Mouse (Mus musculus) limb, embryonic 13.5 days (tissue): Measurements from ENCODE around the gene Thnsl2. TPM values are rescaled to one million over a fixed set of nuclear protein-coding genes. Genes with fewer than 3 reads are reported as not detected.

Experiments
- ATAC-seq: fragments of 200-750 bp; cut with Nextera tagmentation; 2 replicates; pipeline ENCODE4 v1.8.0; 2017; ENCODE audit warnings: low read depth, moderate number of reproducible peaks, moderate TSS enrichment; ENCODE audit not compliant: low FRiP score
- H3K27ac ChIP-seq: fragments of 300-500 bp; sonication (generic); 2 replicates; pipeline ENCODE4 v1.5.1; 2015; ENCODE audit warnings: inconsistent platforms, mild to moderate bottlenecking, moderate library complexity
- H3K27me3 ChIP-seq: fragments of 300-500 bp; sonication (generic); 2 replicates; pipeline ENCODE4 v1.6.1; 2015; ENCODE audit warnings: mild to moderate bottlenecking, inconsistent platforms
- H3K36me3 ChIP-seq: fragments of 300-500 bp; sonication (generic); 2 replicates; pipeline ENCODE4 v1.6.1; 2015; ENCODE audit warnings: inconsistent platforms, mild to moderate bottlenecking, moderate library complexity
- H3K4me1 ChIP-seq: fragments of 300-500 bp; sonication (generic); 2 replicates; pipeline ENCODE4 v1.6.1; 2015; ENCODE audit warnings: inconsistent platforms
- H3K4me2 ChIP-seq: fragments of 300-500 bp; sonication (generic); replicated peaks from 2 replicates; pipeline ENCODE4 v1.6.1; 2015; ENCODE audit warnings: inconsistent platforms, mild to moderate bottlenecking, moderate library complexity
- H3K4me3 ChIP-seq: fragments of 300-500 bp; sonication (generic); 2 replicates; pipeline ENCODE4 v1.5.1; 2015; ENCODE audit warnings: moderate library complexity, mild to moderate bottlenecking, inconsistent platforms
- H3K9ac ChIP-seq: fragments of 300-500 bp; sonication (generic); 2 replicates; pipeline ENCODE4 v1.6.1; 2015; ENCODE audit warnings: mild to moderate bottlenecking, inconsistent platforms
- H3K9me3 ChIP-seq: fragments of 300-500 bp; sonication (generic); 2 replicates; pipeline ENCODE4 v1.6.1; 2016; ENCODE audit warnings: inconsistent platforms
- WGBS: fragments of 180-500 bp; shearing (Covaris S2); methylation state at CpG from one replicate; pipeline ENCODE4 v1.1.7; 2015; 5-methylcytosine and 5-hydroxymethylcytosine counted together
- polyA plus RNA-seq: library from polyadenylated mRNA; unstranded; fragments of >200 nt; fragmentation: Nextera tagmentation; extraction: Ambion mirVana; gene quantifications from 2 replicates; pipeline ENCODE4 v1.2.1, GENCODE M21; 2015

Thnsl2 gene
- 6.1 and 7.6 TPM in 2 replicates for polyA plus RNA-seq

DNA sequence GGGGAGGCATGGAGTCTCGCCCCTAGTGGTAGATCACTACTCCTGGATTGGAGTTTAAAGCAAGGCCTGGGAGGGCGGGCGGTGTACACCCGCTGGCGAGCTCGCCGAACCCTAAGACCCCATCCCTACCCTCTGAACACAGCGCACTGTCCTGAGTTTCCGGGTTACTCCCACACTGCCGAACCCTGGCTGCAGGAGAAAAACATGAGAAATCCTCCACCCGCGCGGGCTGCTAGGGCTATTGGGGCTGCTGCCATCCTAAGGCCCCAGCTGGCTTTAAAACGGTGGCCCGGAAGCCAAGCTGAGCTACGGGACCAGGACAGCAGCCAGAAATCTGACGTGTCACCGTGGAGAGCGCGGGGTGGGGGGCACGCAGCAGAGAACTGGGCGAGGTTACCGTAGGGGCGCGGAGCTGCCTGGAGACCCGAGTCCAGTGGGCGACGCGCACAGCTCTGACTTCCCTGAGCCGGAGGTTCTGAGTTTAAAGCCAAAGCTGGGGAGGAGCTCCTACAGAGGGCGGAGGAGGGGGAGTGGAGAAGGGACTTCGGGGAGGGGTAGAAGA, at the start of gene Thnsl2:
Gene Thnsl2, minus strand, starts transcription at position 546 of the 562 bp plus-strand sequence.
- no peaks in the 10 kb centered on the region for H3K36me3 ChIP-seq
- 0 out of 2 replicates have a peak, but pooled peaks cover 3% of the 10 kb centered on the region for H3K9me3 ChIP-seq
- WGBS, result under 1% methylated on average over 32 of the region's 32 CpGs
- peak; percentile 93 for ATAC-seq
- peak within 1 kb of the TSS; percentile 51 for H3K4me3 ChIP-seq
- peaks cover 5% of the 10 kb centered on the region for H3K4me1 ChIP-seq
- 0 out of 2 replicates have a peak, but pooled peaks cover 3% of the 10 kb centered on the region for H3K27me3 ChIP-seq
- H3K27ac ChIP-seq, result no peak within 1 kb of the TSS
- peak within 1 kb of the TSS; percentile 68 for H3K9ac ChIP-seq
- peak within 1 kb of the TSS; percentile 66 for H3K4me2 ChIP-seq

DNA sequence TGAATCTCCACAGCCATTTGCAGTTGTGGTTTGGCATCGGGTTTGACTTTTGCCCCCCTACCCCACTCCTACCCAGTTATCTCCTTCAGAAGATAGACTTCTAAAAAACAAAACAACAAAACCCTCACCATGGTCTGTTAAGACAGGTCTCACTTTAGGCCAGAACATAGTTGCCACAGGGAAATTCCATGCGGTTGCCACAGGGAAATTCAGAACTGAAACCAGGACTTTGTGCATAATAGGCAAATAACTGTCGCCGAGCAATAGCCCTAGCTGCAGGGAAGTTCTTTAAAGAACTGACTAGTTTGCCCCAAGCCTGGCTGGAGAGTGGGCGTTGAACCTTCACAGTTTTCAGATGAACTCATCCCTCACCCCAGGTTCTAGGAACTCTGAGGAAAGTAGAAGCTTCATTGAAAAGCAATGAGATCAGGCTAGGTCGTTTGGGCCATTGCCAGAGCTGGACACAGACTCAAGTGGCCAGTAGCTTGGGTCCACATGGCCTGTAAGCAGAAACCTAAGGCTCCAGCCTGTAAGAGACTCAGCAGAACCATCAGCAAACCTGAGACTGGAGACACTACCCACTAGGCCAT, 49.0 kb upstream of the Thnsl2 start:
- ATAC-seq, result no peak

GRCm38 (mm10) chr6:71190501-71190900, 46.3 kb upstream of the Thnsl2 start:
- H3K4me2 ChIP-seq, result no peak overlapping the region
- no peaks in the 10 kb centered on the region for H3K36me3 ChIP-seq
- no peak overlapping the region for H3K4me3 ChIP-seq
- no peaks in the 10 kb centered on the region for H3K27me3 ChIP-seq
- WGBS, result 76% methylated on average over 2 of the region's 2 CpGs
- no peak overlapping the region for H3K27ac ChIP-seq
- no peak overlapping the region for H3K9ac ChIP-seq
- H3K4me1 ChIP-seq, result no peaks in the 10 kb centered on the region
- no peak for ATAC-seq
- H3K9me3 ChIP-seq, result no peaks in the 10 kb centered on the region

More for the DNA sequence above, 49.0 kb upstream of the Thnsl2 start:
- no peak overlapping the region for H3K27ac ChIP-seq
- no peaks in the 10 kb centered on the region for H3K9me3 ChIP-seq
- no peaks in the 10 kb centered on the region for H3K4me1 ChIP-seq
- no peak overlapping the region for H3K9ac ChIP-seq
- WGBS, result 82% methylated on average over 6 of the region's 6 CpGs
- H3K4me2 ChIP-seq, result no peak overlapping the region
- no peaks in the 10 kb centered on the region for H3K27me3 ChIP-seq
- H3K36me3 ChIP-seq, result no peaks in the 10 kb centered on the region
- no peak overlapping the region for H3K4me3 ChIP-seq

GRCm38 (mm10) chr6:71189578-71189977, 45.3 kb upstream of the Thnsl2 start:
- Histone ChIP-seq H3K36me3 (no peaks in the 10 kb centered on the region), H3K27me3 (no peaks in the 10 kb centered on the region), H3K27ac (no peak overlapping the region), H3K4me2 (no peak overlapping the region), H3K4me3 (no peak overlapping the region), H3K9ac (no peak overlapping the region), H3K9me3 (no peaks in the 10 kb centered on the region), H3K4me1 (no peaks in the 10 kb centered on the region)
- no peak for ATAC-seq
- WGBS, result 24% methylated on average over 1 of the region's 1 CpGs

- Histone ChIP-seq H3K36me3 (no peaks in the 10 kb centered on the region), H3K27ac (no peak overlapping the region), H3K4me1 (no peaks in the 10 kb centered on the region), H3K4me2 (no peak overlapping the region), H3K4me3 (no peak overlapping the region), H3K9ac (no peak overlapping the region), H3K9me3 (no peaks in the 10 kb centered on the region), H3K27me3 (no peaks in the 10 kb centered on the region)
- no peak for ATAC-seq
- 79% methylated on average over 7 of the region's 7 CpGs for WGBS
These were observed 40.8 kb upstream of the Thnsl2 start for GRCm38 (mm10) chr6:71184941-71185604.

- Histone ChIP-seq H3K4me3 (no peak overlapping the region), H3K36me3 (no peaks in the 10 kb centered on the region), H3K4me2 (no peak overlapping the region), H3K4me1 (no peaks in the 10 kb centered on the region), H3K9ac (no peak overlapping the region), H3K27ac (no peak overlapping the region), H3K27me3 (no peaks in the 10 kb centered on the region), H3K9me3 (no peaks in the 10 kb centered on the region)
- no peak for ATAC-seq
- WGBS, result 87% methylated on average over 1 of the region's 1 CpGs
These were observed 36.4 kb upstream of the Thnsl2 start for GRCm38 (mm10) chr6:71180596-71180995.

DNA sequence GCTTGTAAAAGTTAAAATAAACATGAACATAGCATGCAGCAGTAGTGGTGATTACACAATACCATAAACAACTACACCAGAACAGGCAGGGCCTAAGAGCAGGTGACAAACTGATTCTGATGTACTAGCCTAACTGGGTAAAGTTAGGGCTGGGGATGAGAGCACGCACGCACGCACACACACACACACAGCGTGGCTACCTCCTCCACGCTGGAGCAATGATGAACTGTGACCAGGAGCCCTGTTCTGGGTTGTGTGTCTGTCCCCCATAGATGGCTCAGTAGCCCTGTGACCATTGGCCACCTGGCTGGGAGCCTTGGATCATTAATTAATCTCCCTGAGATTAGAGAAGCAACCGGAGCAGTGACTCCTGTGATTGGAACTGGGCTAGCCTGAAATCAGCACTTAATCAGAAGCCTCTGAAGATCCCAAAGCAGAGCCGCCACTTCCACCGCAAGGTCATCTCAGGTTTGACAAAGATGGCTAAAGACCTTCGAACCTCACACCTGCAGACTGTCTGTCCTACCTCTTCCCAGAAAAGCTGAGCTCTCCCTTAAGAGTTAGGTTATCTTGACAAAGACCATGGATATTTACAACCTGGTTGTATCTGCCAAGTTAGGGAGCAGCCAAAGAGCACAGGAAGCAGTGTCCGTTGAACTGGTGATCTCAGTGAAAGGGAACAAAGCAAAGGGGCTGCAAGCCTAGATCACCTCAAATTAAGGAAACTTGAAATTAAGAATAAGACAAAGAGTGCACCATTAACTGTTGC, 28.8 kb upstream of the Thnsl2 start:
- Histone ChIP-seq H3K27me3 (no peaks in the 10 kb centered on the region), H3K36me3 (no peaks in the 10 kb centered on the region), H3K4me3 (no peak overlapping the region), H3K9me3 (no peaks in the 10 kb centered on the region), H3K9ac (no peak overlapping the region), H3K27ac (no peak overlapping the region), H3K4me1 (no peaks in the 10 kb centered on the region), H3K4me2 (no peak overlapping the region)
- no peak for ATAC-seq
- 90% methylated on average over 10 of the region's 10 CpGs for WGBS

GRCm38 (mm10) chr6:71166551-71167169, 22.4 kb upstream of the Thnsl2 start:
- Histone ChIP-seq H3K9me3 (no peaks in the 10 kb centered on the region), H3K36me3 (no peaks in the 10 kb centered on the region), H3K27ac (no peak overlapping the region), H3K4me1 (no peaks in the 10 kb centered on the region), H3K27me3 (no peaks in the 10 kb centered on the region), H3K4me3 (no peak overlapping the region), H3K9ac (no peak overlapping the region), H3K4me2 (no peak overlapping the region)
- no peak for ATAC-seq
- 42% methylated on average over 6 of the region's 6 CpGs for WGBS

DNA sequence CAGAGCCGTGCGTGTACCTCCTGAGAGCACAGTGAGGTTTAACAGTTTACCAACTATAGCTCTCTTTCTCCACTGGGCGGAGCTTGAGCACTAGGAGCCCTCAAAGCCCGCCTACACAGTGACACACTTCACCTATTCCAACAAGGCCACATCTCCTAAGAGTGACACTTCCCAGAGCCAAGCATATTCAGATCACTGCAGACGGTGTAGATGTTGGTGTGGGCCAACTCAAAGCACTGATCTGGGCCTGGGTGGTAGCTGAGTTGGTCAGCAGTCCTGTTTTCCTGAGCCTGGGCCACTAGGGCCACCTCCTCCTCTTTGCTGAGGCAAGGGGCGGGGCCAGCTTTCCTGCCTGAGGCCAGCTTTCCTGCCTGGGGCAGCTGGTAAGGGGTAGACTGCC, 20.2 kb upstream of the Thnsl2 start:
- Histone ChIP-seq H3K36me3 (no peaks in the 10 kb centered on the region), H3K27me3 (no peaks in the 10 kb centered on the region), H3K9ac (no peak overlapping the region), H3K9me3 (no peaks in the 10 kb centered on the region), H3K4me1 (no peaks in the 10 kb centered on the region), H3K27ac (no peak overlapping the region), H3K4me3 (no peak overlapping the region), H3K4me2 (no peak overlapping the region)
- 27% methylated on average over 6 of the region's 6 CpGs for WGBS
- 0 out of 2 replicates have a peak, but pooled peaks have one; percentile 51 for ATAC-seq

DNA sequence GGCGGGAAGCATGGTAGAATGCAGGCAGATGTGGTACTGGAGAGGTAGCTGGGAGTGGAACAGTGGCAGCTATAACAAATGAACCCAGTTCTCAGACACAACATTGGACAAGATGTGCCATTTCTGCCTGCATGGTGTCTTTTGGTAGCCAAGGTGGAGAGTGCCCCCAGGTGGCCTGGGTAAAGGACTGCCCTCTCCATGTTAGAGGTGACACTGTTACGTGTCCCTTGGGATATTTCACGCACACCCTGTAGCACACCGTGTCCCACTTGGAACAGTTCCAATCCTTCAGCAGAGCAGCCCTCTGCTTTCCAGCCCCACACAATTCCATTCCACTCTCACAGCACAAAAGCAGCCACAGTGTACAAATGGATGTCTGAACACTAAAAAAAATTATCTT, 18.0 kb upstream of the Thnsl2 start:
- Histone ChIP-seq H3K4me2 (no peak overlapping the region), H3K9ac (no peak overlapping the region), H3K4me1 (no peaks in the 10 kb centered on the region), H3K4me3 (no peak overlapping the region), H3K9me3 (no peaks in the 10 kb centered on the region), H3K36me3 (no peaks in the 10 kb centered on the region), H3K27ac (no peak overlapping the region), H3K27me3 (no peaks in the 10 kb centered on the region)
- WGBS, result 59% methylated on average over 4 of the region's 4 CpGs
- no peak for ATAC-seq

DNA sequence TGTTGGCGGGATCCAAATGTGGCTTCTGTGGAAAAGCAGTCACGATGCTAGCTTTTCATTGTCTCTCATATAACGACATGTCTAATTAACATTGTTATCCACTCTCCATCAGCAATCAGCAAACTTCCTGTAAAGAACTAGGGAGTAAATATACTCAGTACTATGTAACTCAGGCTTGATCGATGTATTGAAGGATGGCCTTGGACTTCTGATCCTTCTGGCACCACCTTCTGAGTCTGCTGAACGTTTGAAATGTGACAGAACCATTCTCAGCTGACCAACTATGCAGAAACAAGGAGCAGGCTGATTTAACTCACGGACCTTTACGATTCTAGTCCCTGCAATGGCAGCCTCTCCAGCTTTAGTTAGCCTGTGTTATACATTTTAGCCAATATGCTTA, 17.1 kb upstream of the Thnsl2 start:
- no peak for ATAC-seq
- 63% methylated on average over 7 of the region's 7 CpGs for WGBS

More for the DNA sequence above, 17.1 kb upstream of the Thnsl2 start:
- no peak overlapping the region for H3K9ac ChIP-seq
- no peaks in the 10 kb centered on the region for H3K36me3 ChIP-seq
- H3K27ac ChIP-seq, result no peak overlapping the region
- H3K4me2 ChIP-seq, result no peak overlapping the region
- no peaks in the 10 kb centered on the region for H3K9me3 ChIP-seq
- no peaks in the 10 kb centered on the region for H3K27me3 ChIP-seq
- H3K4me3 ChIP-seq, result no peak overlapping the region
- no peaks in the 10 kb centered on the region for H3K4me1 ChIP-seq
